Mouse (Mus musculus) ZHBTc4 (cell line): ENCODE measurements around the gene Eps8.

Experiments
- DNase-seq: peaks from one replicate; pipeline ENCODE4 v3.0.0-alpha.2; 2011; ENCODE audit warnings: low read depth, low spot score

Eps8 gene

DNA sequence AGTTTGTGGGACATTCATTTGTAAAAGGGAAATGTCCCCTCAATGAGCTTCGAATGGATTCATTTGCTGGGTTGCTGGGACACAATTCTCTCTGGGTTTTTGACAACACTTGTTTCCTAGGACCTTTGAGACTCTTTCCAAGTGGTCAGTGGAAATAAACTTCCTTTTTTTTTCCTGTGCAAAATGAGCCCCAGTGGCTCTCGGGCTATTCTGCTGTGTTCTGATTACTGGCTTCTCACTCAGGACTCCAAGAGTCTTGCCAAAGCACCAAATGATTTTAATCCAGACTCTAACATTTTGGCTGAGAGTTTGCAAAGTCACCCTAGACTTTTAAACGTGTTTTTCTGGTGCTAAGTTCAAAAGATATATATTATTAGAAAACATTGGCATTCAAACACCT is 10.3 kb upstream of the Eps8 start:
- DNase-seq, result no peak

DNA sequence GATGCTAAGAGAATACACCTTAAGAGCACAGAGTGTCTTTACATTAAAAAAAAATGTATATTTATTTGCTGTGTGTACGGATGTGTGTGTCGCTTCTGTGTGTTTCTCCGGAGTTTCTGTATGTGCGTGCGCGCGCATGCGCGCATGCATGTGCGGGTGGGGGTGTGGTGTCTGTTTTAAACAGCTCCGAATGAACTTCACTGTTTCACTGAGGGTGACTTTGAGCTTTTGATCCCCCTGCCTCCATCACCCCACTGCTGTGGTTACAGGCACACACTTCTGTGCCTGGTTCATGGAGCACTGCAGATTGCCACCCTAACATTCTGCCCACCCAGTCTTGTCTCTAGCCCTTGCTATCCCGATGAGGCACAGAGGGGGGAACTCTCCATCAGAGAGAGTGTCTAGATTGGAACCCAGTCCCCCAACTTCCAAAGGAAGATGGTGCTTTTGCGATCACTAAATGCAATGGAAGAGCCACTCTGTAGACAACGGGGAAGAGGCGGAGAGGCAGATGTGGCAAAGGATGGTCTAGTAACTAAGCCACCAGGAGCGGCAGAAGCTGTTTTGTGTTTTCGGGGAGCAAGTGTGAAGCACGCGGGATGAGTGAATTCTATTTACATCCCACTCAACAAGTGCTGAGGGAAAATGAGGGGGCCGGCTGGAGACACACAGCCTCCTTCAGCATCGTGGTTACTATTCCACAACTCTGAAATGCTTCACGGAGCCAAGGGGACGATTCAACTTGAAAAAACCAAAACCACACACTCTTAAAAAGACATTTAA is 7.1 kb upstream of the Eps8 start:
- DNase-seq, result peak; percentile 59

DNA sequence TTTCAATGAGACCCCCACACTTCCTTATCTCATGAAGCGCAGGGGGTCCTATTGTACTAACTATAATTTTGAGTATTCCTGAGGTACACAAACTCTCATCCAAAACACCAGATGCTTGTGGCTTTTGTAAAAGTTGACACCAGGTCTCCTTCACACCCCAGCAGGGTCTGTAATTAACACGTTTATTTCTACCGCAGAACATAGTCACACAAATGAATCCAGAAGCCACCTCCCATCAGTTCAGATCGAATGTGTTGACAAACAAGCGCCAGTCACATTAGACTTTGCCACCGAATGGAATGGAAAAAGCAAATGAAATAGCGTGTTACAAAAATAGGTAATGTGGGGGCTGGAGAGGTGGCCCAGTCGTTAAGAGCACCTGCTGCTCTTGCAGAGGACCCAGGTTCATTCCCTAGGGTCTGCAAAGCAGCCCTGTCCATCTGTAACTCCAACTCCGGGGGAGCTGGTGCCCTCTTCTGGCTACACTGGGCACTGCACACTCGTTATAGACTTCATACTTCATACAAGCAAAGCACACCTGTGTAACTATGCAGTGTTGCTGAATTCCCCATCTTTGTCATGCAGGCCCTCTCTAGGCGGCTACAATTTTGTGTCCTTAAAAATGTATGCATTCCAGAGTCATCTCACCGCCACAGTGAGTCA is 3.9 kb upstream of the Eps8 start:
- DNase-seq, result peak; percentile 73

DNA sequence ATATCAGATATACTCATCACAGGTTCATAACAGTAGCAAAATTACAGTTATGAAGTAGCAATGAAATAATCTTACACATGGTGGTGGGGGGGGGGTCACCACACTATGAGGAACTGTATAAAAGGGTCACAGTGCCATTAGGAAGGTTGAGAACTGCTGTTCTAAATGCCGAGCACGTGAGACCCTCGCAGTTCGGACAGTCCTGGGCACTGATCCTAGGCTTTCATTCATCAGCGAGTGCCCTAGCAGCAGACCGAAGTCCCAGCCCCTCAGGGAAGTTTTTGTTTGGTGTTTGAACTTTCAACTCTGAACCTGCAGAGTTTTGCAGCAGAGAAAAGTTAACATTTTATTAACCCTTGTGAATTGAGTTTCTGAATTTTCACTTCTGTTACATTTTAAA is 2.5 kb upstream of the Eps8 start:
- no peak for DNase-seq

DNA sequence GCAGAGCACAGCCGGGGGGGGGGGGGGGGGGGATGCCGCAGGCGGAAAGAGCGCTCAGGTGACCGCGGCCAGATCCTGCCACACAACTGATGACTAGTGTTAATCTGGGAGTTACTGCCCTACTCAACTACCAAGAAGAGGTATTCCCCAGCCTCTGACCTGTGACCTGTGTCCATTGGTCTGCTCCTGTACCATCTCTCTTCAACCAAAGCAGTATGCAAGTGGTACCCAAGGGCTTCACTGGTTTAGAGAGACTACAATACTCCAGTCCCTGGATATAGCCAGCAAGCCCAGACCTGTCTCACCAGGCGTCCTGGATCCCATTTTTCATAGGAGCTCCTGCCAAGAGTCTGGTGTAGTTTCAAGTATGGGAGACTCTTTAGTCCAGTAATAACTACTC is 5.1 kb downstream of the Eps8 start:
- DNase-seq, result no peak

DNA sequence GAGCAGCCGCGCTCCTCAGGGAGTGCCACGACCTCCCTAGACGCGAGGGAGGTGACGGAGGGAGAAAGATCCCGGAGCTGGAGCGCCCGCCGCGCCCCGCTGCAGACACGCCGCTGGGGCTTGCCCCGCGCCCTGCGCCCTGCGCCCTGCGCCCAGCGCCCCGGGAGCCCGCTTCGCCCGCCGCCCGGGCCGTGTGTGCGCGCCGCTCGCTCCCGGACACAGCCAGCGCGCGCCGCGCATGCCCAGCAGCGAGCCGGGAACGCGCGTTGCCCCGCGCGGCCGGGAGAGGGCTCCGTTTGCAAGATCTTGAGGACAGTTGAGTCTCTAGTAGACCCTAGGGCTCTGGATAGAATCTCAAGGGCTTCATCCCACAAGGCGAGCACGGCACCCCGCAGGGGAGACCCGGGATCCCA is 5.6 kb downstream of the Eps8 start:
- peak; percentile 91 for DNase-seq

DNA sequence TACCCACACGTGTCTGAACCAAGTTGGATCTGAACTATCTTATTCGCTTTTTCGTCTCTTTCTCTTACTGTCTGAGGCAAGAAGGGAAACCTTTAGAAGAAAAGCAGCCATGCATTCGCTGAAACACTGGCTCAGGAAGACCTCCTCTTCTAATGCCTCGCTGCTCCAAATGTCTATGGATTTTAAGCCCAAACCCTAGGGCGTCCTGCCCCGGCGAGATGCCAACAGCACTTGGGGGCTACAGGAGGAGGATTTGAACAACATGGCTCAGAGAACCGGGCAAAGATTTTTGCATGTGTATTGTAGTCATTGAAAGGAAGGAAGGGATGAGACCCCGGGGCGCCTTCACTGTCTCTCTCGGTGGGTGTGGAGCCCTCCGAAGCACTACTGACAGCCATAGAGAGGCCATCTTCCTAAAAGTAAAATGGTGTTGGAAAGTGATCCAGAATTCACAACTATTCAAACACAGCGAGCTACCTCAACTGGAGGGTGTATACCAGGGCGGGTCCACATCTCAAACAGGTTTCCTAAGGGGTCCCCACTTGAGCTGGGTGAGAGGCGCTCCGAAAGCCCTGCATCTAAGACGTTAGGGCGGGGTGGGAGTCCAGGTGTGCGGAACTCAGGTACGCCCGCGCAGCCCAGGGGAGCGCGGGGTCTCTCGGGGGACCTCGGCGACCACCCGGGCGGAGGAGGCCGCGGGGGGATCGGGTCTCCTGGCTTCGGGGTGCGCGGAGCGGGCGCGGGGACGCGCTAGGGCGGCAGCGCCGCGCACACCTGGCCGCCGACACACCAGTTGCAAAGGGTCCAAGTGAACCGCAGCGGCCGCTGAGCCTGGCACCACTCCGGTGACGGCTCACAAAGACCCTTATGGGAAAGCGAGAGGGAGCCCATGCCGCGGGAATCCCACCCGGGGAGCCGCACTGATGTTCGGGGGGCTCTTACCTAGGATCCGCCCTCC is 6.3 kb downstream of the Eps8 start:
- DNase-seq, result peak; percentile 50

DNA sequence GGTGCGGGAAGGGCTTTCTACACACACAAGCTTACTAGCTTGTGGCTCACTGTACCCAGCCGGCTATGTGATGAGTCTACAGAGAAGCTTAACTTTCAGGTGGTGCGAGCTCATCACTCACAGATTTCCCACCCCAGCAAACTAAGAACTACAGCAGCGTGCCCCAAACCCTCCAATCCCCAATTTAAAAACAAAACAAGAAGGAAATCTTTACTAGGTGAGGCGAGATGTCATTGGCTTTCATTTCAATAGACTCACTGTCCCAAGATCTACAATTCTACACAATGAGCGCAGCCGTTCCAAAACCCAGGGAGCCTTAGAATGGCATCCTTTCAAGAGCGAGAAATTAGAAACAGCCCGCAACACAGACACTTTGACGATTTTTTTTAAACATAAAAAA is 7.0 kb downstream of the Eps8 start:
- no peak for DNase-seq

DNA sequence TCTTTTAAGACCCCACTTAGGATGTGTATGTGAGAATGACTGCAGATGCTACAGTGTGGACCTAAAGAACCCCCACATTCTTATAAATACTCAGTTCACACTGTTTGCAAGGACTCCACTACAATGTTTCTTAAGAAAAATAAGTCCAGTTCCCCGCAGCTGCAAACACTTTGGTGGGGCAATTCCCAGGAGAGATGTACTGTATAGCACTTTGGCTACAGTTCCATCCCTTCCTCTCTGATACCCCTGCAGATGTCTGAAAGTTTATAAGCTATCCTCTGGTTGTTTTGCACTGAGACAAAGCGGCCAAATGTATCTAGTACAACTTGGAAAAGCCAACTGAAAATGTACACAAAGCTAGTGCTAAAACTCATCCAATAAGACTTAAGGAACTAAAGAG is 8.0 kb downstream of the Eps8 start:
- no peak for DNase-seq

DNA sequence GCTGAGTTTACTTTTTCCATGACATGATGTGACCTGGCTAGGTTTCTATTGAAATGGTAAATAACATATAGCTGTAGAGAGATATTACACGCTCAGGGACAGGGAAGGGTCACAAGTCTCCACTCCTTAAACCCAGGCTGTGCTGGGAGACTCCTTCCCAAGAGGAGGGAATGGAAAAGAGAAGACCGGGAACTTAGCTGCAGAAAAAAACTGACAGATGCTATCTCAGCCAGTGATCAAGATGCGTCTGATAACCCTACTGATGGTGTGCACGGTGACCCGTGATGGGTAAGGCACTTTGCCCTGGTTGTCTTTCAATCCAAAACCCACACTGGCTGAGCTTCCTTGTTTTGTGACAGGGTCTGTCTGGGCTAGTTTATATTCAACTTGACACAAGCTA is 9.8 kb downstream of the Eps8 start:
- DNase-seq, result no peak

DNA sequence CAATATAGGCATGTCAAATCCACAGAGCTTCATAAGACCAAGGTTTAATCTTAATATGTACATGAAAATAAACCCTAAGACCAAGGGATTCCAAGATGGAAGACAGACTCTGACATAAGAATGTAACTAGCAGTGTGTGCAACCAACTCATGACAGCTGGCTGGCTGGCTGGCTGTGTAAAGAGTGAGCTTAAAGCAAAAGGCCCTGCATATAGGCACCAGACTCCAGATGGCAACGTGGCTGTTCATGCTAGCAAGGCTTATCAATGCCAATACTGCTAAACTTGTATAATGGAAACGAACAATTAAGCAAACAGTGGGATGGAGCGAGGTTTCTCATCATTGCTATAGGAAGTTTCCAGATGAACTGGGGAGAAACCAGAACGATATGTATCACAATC is 10.9 kb downstream of the Eps8 start:
- no peak for DNase-seq

DNA sequence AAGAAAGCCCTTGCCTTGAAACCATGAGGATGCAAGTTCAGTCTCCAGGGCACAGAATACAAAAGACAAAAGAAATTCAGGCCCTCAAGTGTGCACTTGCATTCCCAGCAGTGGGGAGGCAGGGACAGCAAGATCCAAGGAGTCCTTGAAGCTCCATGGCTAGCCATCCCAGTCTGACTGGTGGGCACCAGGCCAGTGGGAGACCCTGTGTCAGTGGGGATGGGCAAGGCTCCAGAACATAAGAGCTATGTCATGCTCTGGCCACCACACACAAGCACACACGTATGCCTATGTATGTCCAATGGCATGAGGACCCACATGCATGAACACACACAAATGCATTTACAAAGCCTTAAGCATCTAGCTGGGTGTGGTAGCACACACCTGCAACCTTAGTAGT is 13.0 kb downstream of the Eps8 start:
- DNase-seq, result no peak

DNA sequence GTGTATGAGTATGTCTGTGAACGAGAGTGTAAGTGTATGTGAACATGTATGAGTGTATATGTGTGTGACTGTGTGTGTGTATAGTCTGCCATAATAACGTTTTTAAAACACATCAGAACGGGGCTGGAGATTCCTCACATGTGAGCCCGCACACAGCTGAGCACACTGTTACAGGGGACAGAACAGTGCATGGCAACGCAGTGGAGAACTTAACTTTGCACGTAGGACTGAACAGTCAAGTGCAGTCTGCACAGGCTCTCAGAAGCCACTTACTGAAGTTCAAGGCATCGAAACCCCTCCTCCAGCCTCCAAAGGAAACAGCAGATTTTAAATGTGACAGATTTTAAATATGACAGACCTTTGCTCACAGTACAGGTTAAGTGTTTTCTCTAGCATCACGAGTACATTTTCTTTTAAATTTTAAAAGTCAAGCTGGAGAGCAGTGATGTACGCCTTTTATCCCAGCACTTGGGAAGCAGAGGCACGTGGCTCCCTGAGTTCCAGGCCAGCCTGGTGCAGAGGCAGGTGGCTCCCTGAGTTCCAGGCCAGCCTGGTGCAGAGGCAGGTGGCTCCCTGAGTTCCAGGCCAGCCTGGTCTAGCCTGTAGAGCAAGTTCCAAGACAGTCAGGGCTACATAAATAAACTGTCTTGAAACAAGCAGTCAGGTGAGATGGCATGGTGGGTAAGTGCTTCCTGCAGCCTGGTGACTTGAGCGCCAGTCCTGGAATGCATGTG is 15.7 kb downstream of the Eps8 start:
- DNase-seq, result no peak

DNA sequence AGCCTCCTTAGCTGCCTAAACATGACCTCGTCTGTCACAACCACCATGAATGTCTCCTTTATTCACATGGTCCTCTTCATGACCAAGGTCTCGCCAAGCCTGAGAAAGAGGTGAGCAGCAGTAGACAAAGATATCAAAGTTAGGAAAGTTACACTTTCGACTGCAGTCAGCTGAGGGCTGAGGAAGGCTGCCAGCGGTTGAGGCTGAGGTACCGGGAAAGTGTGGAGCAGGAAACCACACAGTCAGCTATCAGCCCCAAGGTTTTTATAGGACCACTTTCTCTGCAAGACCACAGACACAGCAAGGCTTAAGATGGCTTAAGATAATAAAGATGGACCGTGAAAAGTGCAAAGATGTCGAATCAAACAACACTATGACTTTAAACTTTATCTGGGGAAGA is 17.2 kb downstream of the Eps8 start:
- DNase-seq, result no peak

DNA sequence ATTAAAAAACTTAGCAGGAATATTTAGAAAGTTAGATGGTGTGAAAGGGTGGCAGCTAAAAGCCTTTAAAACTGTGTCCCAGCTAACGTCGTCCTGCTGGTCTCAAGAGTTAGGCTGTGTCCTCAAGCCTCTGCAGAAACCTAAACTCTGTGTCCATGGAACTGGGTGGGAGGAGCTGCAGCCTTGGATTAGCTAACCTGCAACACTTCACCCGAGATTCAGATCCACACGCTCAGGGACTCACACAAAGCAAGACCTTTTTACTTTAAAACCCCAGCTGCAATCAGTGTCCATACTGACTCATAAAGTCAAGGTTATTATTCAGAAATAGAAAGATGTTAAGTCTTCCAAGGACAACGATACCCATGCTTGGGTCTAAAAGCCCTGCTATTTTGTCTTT is 18.5 kb downstream of the Eps8 start:
- no peak for DNase-seq

DNA sequence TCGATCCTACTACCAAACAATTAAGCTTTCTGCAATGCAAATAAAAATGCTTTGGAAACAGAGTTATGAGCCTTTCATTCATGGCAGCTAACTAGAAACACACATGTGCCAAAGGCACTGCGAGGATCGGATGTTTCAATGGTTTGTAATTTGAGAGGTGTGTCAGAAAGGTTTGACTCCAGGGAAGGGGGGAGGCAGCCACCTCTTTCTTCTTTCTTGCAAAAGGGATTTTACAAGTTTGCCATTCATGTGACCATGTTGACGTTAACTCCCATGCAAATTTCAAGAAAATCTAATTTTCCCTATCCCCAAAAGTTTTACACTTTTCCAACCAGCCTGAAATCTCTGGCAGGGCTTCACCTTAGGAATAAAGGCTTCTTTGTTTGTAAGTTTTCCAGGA is 21.1 kb downstream of the Eps8 start:
- DNase-seq, result no peak

DNA sequence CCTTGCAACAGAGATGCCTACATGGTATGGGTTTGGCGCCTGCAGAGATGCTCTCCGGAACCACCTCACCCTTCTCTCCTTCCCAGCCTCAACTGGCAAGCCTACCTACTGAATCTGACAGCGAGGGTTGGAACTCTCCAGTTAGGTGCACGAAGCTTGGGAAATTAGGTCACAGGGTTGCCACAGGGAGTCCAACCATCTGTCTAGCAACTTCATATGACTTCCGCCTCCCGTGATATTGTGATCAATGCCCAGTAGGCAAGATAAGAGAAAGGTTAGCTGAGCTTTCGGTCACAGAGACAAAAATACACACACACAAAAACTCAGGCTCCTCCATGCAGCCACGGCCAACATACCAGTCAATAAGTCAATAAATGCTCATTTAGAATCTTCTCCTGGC is 21.6 kb downstream of the Eps8 start:
- no peak for DNase-seq

DNA sequence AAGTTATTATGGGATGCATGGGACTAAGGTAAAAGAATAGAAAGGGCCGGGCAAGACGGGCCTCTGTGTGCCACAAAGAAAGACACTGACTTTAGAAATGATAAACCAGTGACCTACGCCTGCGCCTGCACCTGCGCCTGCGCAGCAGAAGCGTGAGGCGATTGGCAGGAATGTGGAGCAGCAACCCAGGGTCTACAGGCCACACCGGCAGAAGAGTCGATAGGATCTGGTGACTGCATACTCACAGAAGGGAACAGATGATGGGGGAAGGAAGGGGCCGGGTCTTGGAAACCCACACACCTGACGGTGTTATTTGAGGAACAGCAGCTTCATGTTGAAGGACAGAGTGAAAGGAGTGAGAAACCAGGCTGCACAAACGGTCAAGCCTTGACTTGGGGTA is 24.3 kb downstream of the Eps8 start:
- peak; percentile 68 for DNase-seq

DNA sequence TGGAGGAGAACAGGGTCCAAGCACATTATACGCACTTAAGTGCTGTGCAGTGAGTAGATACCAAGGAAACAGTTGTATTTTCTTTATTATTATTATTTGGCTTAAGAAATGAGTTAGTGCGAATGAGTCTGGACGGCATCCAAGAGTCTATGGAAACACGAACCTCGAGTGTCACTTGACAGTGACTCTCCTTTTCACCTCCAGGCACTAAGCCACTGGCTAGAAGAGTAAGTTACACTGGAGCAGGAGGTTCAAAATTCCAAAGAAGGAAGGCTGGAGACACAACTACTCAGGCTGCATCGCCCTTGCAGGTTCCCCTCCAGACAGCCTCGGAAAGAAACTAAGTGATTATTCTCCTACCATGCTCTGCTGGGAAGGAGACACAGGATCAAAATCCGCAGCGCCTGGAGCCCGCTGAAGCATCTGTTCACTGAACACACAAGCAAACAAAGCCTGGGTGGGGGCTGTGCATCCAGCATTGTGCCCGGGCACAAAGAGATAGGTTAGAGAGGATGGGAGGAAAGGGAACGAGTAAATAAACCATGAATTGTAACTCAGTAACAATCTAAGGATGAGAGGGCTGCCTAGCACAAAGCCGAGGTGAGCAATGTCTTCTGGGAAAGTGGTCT is 25.0 kb downstream of the Eps8 start:
- DNase-seq, result peak; percentile 10

DNA sequence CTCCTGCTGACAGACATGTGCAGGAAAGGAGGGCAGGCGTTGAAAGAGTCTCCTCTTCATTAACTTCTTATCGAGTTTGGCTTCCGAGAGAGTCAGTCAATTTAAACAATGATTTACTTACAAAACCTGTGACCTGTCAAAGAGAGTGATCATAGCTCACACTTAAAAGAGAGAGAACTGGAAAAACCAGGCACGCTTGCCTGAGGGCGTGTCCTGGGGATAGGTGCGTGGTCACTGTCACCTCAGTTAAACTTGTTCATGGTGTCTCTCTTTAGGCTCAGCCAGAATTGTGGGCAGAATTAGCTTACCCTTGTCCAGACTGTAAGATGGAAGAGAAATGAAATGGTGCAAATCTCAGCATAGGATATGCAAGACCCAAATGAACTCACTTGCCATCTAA is 26.0 kb downstream of the Eps8 start:
- no peak for DNase-seq

DNA sequence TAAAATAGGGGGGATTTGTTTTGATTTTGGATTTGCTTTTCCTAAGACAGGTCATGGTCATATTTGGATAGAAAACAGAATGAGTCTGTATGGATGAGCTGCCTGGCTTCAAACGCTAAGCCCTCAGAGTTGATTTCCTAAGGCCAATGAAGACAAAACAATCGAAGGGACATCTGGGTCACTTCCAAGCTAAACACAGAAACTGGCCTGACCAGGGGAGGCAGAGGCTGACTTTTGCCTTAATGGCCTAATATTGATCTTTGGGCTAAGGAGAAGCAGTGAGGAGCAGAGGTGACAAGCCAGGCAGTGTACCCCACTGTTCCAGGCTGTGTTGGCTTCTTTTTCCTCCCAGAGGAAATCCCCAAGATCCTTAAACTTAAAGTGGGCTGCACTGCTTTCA is 33.7 kb downstream of the Eps8 start:
- no peak for DNase-seq
